Mouse (Mus musculus) limb, embryonic 13.5 days (tissue): ENCODE measurements around the gene Tmem150c. TPM values are rescaled to one million over a fixed set of nuclear protein-coding genes. Genes with fewer than 3 reads are reported as not detected.

Source experiments
- ATAC-seq: fragments of 200-750 bp; cut with Nextera tagmentation; 2 replicates; pipeline ENCODE4 v1.8.0; 2017; ENCODE audit warnings: low read depth, moderate number of reproducible peaks, moderate TSS enrichment; ENCODE audit not compliant: low FRiP score
- H3K27ac ChIP-seq: fragments of 300-500 bp; sonication (generic); 2 replicates; pipeline ENCODE4 v1.5.1; 2015; ENCODE audit warnings: inconsistent platforms, mild to moderate bottlenecking, moderate library complexity
- H3K27me3 ChIP-seq: fragments of 300-500 bp; sonication (generic); 2 replicates; pipeline ENCODE4 v1.6.1; 2015; ENCODE audit warnings: mild to moderate bottlenecking, inconsistent platforms
- H3K36me3 ChIP-seq: fragments of 300-500 bp; sonication (generic); 2 replicates; pipeline ENCODE4 v1.6.1; 2015; ENCODE audit warnings: inconsistent platforms, mild to moderate bottlenecking, moderate library complexity
- H3K4me1 ChIP-seq: fragments of 300-500 bp; sonication (generic); 2 replicates; pipeline ENCODE4 v1.6.1; 2015; ENCODE audit warnings: inconsistent platforms
- H3K4me2 ChIP-seq: fragments of 300-500 bp; sonication (generic); replicated peaks from 2 replicates; pipeline ENCODE4 v1.6.1; 2015; ENCODE audit warnings: inconsistent platforms, mild to moderate bottlenecking, moderate library complexity
- H3K4me3 ChIP-seq: fragments of 300-500 bp; sonication (generic); 2 replicates; pipeline ENCODE4 v1.5.1; 2015; ENCODE audit warnings: moderate library complexity, mild to moderate bottlenecking, inconsistent platforms
- H3K9ac ChIP-seq: fragments of 300-500 bp; sonication (generic); 2 replicates; pipeline ENCODE4 v1.6.1; 2015; ENCODE audit warnings: mild to moderate bottlenecking, inconsistent platforms
- H3K9me3 ChIP-seq: fragments of 300-500 bp; sonication (generic); 2 replicates; pipeline ENCODE4 v1.6.1; 2016; ENCODE audit warnings: inconsistent platforms
- WGBS: fragments of 180-500 bp; shearing (Covaris S2); methylation state at CpG from one replicate; pipeline ENCODE4 v1.1.7; 2015; 5-methylcytosine and 5-hydroxymethylcytosine counted together
- polyA plus RNA-seq: library from polyadenylated mRNA; unstranded; fragments of >200 nt; fragmentation: Nextera tagmentation; extraction: Ambion mirVana; gene quantifications from 2 replicates; pipeline ENCODE4 v1.2.1, GENCODE M21; 2015

Gene Tmem150c
- polyA plus RNA-seq, 1 experiment from 2014 or later, result 7.5 TPM

DNA sequence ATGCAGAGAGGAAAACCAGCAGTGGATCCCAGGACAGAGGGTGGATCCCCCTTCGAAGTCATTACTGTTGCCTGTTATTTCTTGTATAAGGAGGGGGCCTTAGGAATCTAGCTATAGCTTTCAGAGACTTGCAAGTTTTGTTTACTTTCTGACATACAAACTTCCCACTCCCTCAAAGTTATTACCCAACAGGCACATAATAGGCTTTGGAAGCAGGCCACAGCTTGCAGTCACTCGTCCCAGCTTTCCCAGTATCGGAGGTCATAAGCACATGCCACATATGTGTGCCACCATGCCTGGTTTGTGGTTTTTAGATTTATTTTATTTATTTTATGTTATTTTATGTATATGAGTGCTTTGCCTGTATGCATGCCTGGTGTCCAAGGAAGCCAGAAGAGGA, 3.2 kb upstream of the Tmem150c start:
- Histone ChIP-seq H3K36me3 (no peaks in the 10 kb centered on the region), H3K9me3 (no peaks in the 10 kb centered on the region), H3K4me3 (no peak overlapping the region), H3K27me3 (peaks cover 27% of the 10 kb centered on the region), H3K4me2 (no peak overlapping the region), H3K9ac (no peak overlapping the region), H3K4me1 (peaks cover 28% of the 10 kb centered on the region), H3K27ac (no peak overlapping the region)
- no peak for ATAC-seq
- WGBS, result 63% methylated on average over 3 of the region's 3 CpGs

DNA sequence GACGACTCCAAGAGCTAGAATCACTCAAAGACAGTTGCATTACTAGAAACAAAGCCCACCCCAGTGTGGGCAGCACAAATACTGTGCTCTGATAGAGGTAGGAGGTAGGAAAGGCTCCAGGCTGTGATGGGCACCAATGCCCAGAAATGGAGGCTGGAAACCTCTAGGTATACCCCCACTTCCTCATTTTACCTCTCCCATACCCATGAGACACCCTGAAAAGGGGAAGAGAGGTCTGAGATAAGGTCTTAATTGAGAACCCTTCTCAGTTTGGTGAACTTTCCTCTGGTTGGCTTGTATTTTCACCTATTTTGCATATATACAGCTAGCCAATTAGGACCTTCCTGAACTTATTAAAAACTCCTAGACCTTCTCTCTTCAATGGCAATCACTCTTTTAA, 2.4 kb upstream of the Tmem150c start:
- Histone ChIP-seq H3K27me3 (peaks cover 35% of the 10 kb centered on the region), H3K9ac (no peak overlapping the region), H3K36me3 (no peaks in the 10 kb centered on the region), H3K4me2 (no peak overlapping the region), H3K4me1 (peaks cover 25% of the 10 kb centered on the region), H3K27ac (no peak overlapping the region), H3K4me3 (no peak overlapping the region), H3K9me3 (no peaks in the 10 kb centered on the region)
- no peak for ATAC-seq
- 79% methylated on average over 1 of the region's 1 CpGs for WGBS

DNA sequence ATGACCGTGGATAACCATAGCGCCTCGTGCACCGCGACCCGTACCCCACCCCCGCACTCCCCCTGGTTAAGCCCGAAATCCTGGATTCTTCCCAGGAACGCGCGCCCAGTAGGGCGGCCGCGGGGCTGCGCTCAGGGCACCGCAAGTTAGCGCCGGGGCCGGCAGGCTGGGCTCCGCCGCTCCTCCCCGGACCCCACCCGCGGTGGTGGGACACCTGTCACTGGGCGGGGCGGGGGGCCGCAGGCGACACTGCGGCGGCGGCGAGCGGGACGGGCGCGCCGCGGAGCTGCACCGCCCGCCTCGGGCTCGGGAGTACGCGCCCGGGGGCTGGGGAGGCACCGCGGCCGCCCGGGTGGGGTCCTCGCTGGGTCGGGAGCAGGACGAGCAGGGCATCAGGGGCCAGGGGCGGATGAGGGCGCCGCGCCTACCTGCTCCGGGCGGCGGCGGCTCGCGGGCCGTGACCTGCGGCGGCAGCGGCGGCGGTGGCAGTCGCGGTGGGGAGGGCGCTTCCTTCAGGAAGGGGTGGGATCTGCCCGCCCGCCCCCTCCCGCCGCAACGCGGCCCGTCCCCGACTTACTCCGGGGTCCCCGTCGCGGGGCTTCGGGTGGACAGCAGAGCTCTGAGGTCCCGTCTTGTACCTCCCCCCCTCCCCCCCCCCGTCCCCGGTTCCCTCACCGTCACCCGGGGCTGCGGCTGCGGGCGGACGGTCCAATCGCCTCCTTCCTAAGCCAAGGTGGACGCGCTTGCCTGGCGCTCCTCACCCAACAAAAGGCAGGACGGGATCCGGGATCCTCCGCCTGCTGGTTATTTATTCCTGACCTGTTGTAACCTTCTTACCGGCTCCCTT, 594 bp downstream of the Tmem150c start:
- Histone ChIP-seq H3K9me3 (no peaks in the 10 kb centered on the region), H3K27me3 (peaks cover 44% of the 10 kb centered on the region), H3K27ac (no peak overlapping the region), H3K4me2 (peak overlapping the region; percentile 99), H3K9ac (peak overlapping the region; percentile 74), H3K36me3 (no peaks in the 10 kb centered on the region), H3K4me1 (peaks cover 16% of the 10 kb centered on the region), H3K4me3 (peak overlapping the region; percentile 79)
- WGBS, result under 1% methylated on average over 81 of the region's 101 CpGs
- ATAC-seq, result peak; percentile 62

DNA sequence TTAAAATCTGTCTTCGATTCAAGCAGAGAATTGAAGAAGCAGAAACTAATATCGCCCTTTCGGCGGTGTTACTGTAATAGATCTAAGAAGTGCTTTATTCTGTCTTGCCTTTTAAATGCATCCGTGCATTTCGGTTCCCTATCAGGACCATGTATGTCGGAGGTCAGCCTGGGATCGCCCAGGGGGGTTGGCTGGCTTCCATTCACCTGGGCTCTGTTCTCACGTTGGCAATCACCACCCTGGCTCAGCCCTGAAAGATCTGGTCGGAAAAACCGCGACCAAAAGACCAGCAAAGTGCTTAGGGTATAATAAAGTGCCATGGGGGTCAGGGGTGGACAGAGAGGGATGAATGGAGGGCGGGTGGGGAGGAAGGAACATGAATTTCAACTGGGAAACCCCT, 1.3 kb downstream of the Tmem150c start:
- 12% methylated on average over 13 of the region's 13 CpGs for WGBS
- Histone ChIP-seq H3K27ac (no peak overlapping the region), H3K4me3 (peak overlapping the region; percentile 79), H3K36me3 (no peaks in the 10 kb centered on the region), H3K9ac (no peak overlapping the region; the same call in 1 of the 2 replicates), H3K27me3 (peaks cover 44% of the 10 kb centered on the region), H3K4me2 (peak overlapping the region; percentile 99), H3K9me3 (no peaks in the 10 kb centered on the region), H3K4me1 (peaks cover 16% of the 10 kb centered on the region)
- ATAC-seq, result no peak

DNA sequence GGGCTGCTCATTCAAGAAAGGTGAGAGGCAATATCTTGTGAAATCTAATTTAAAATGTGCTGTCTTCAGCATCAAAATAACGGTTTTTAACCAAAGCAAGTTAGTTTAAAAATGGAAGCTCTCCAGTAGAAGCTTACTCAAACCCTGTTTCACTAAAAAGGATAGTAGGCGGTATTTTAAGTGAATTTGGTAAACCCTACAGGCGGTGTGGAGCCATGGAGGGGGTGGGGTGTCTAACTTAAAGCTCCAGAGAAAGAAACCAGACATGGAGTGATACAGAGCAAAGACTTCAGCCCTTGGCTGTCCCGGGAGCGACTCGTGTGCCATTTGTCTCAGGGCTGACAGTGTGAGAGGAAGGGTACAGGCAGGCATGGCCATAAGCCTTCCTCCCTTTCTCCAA, 4.0 kb downstream of the Tmem150c start:
- no peaks in the 10 kb centered on the region for H3K36me3 ChIP-seq
- no peak overlapping the region for H3K27ac ChIP-seq
- peaks cover 16% of the 10 kb centered on the region for H3K4me1 ChIP-seq
- no peak overlapping the region for H3K4me3 ChIP-seq
- peaks cover 40% of the 10 kb centered on the region for H3K27me3 ChIP-seq
- H3K9me3 ChIP-seq, result no peaks in the 10 kb centered on the region
- no peak overlapping the region for H3K9ac ChIP-seq
- 67% methylated on average over 6 of the region's 6 CpGs for WGBS
- H3K4me2 ChIP-seq, result no peak overlapping the region
- ATAC-seq, result no peak

- H3K4me2 ChIP-seq, result no peak overlapping the region
- no peaks in the 10 kb centered on the region for H3K9me3 ChIP-seq
- H3K27me3 ChIP-seq, result no peaks in the 10 kb centered on the region
- no peak overlapping the region for H3K4me3 ChIP-seq
- no peaks in the 10 kb centered on the region for H3K36me3 ChIP-seq
- no peak overlapping the region for H3K9ac ChIP-seq
- no peak overlapping the region for H3K27ac ChIP-seq
- no peak for ATAC-seq
- H3K4me1 ChIP-seq, result no peaks in the 10 kb centered on the region
- 48% methylated on average over 3 of the region's 3 CpGs for WGBS
These were observed 9.6 kb downstream of the Tmem150c start for GRCm38 (mm10) chr5:100149967-100150366.

DNA sequence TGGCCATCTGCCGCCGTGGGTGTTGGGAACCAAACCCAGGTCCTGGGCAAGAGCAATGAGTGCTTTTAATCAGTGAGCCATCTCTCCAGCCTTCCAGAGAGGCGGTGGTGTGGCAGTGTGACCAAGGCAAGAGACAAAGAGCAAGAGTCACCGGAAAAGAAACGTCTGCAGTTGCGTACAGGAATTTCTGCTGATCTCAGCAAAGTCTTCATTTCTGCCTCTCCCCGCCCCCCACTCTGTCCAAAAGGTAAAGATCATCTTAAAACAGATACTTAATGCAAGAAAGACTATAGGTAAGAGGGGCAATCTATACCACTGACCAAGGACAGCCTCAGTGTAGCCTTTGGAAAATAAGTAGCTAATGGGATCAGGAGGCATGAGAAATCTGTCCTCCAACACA, 14.8 kb downstream of the Tmem150c start:
- no peaks in the 10 kb centered on the region for H3K4me1 ChIP-seq
- WGBS, result 83% methylated on average over 7 of the region's 7 CpGs
- H3K9ac ChIP-seq, result no peak overlapping the region
- no peaks in the 10 kb centered on the region for H3K27me3 ChIP-seq
- no peak overlapping the region for H3K4me3 ChIP-seq
- no peak for ATAC-seq
- no peak overlapping the region for H3K4me2 ChIP-seq
- no peaks in the 10 kb centered on the region for H3K9me3 ChIP-seq
- no peaks in the 10 kb centered on the region for H3K36me3 ChIP-seq
- H3K27ac ChIP-seq, result no peak overlapping the region

DNA sequence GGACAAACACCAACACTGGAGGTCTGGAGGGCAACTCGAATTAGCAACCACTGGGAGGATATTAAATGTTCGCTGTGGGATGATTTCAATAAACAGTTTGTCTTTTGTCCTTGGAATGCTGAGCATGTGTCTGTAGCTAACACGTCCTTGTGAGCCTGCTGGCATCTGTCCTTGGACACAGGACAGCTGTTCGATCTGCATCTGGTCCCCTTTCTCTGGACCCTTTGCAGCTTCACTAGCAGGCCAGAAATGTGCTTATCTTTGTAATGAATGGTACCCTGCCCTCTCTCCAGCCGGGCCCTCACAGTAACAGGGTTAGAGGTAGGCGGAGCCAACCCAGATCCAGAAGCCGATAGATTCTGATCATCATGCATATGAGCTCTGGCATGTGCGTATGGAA, 32.3 kb downstream of the Tmem150c start:
- no peak overlapping the region for H3K9ac ChIP-seq
- ATAC-seq, result peak; percentile 40; the same call in 1 of the 2 replicates
- H3K4me3 ChIP-seq, result no peak overlapping the region
- H3K27ac ChIP-seq, result no peak overlapping the region
- no peaks in the 10 kb centered on the region for H3K9me3 ChIP-seq
- WGBS, result 64% methylated on average over 8 of the region's 8 CpGs
- H3K36me3 ChIP-seq, result no peaks in the 10 kb centered on the region
- no peaks in the 10 kb centered on the region for H3K4me1 ChIP-seq
- H3K27me3 ChIP-seq, result no peaks in the 10 kb centered on the region
- H3K4me2 ChIP-seq, result no peak overlapping the region

GRCm38 (mm10) chr5:100125409-100126123, 34.0 kb downstream of the Tmem150c start:
- no peak for ATAC-seq
- Histone ChIP-seq H3K4me3 (no peak overlapping the region), H3K9me3 (no peaks in the 10 kb centered on the region), H3K27me3 (peaks cover 6% of the 10 kb centered on the region), H3K36me3 (no peaks in the 10 kb centered on the region), H3K27ac (no peak overlapping the region), H3K9ac (no peak overlapping the region), H3K4me1 (peaks cover 7% of the 10 kb centered on the region), H3K4me2 (no peak overlapping the region)
- WGBS, result 37% methylated on average over 12 of the region's 12 CpGs

DNA sequence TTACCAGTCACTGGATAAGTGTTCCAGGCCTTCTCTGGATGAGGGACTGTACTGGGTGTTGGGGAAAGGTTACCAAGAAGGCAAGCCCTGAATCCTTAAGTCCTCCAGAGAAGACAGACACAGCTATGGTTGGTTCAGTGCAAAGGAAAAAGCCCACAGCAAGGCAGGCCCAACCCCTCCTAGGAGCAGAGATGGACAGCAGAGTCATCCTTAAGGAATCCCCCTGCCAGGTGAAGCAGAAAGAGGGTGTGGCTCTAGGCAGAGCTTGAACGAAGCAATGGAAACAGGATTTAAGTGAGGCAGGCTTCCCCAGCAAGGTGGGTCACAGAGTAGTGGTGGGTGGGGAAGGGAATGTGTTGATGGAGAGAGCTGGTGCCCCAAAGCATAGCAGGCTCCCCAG, 35.1 kb downstream of the Tmem150c start:
- H3K27ac ChIP-seq, result no peak overlapping the region
- no peaks in the 10 kb centered on the region for H3K9me3 ChIP-seq
- no peak overlapping the region for H3K9ac ChIP-seq
- no peak overlapping the region for H3K4me2 ChIP-seq
- no peak for ATAC-seq
- no peak overlapping the region for H3K4me3 ChIP-seq
- H3K36me3 ChIP-seq, result no peaks in the 10 kb centered on the region
- H3K27me3 ChIP-seq, result peaks cover 13% of the 10 kb centered on the region
- WGBS, result 70% methylated on average over 1 of the region's 1 CpGs
- peaks cover 9% of the 10 kb centered on the region for H3K4me1 ChIP-seq

GRCm38 (mm10) chr5:100123283-100123682, 36.3 kb downstream of the Tmem150c start:
- H3K9ac ChIP-seq, result no peak overlapping the region
- H3K27ac ChIP-seq, result no peak overlapping the region
- H3K36me3 ChIP-seq, result no peaks in the 10 kb centered on the region
- peaks cover 17% of the 10 kb centered on the region for H3K27me3 ChIP-seq
- H3K4me1 ChIP-seq, result peaks cover 9% of the 10 kb centered on the region
- no peak overlapping the region for H3K4me2 ChIP-seq
- no peak for ATAC-seq
- 70% methylated on average over 7 of the region's 7 CpGs for WGBS
- no peak overlapping the region for H3K4me3 ChIP-seq
- no peaks in the 10 kb centered on the region for H3K9me3 ChIP-seq

DNA sequence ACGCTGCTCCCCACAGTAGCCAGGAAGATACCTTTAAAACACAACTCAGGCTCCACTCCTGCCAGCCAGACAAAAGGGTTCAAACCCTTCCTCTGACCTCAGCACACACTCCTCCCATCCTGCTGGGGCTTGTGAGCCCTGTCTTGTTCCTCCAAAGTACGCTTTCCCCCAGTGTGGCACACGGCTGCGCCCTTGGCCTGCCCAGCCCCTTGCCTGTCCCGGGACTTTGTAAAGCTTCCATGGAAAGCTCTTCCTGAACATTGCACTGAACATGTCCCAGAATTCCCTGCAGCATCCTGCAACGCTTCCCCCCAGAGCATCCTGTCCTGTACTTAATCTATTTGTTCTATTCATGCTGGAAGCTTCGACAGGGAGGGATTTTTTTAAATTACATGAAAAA, 38.4 kb downstream of the Tmem150c start:
- ATAC-seq, result no peak
- Histone ChIP-seq H3K27ac (no peak overlapping the region), H3K4me3 (peak overlapping the region; percentile 31), H3K36me3 (no peaks in the 10 kb centered on the region), H3K27me3 (peaks cover 17% of the 10 kb centered on the region), H3K4me1 (peaks cover 9% of the 10 kb centered on the region), H3K9me3 (0 out of 2 replicates have a peak, but pooled peaks cover 6% of the 10 kb centered on the region), H3K9ac (no peak overlapping the region), H3K4me2 (peak overlapping the region; percentile 59)
- 53% methylated on average over 7 of the region's 7 CpGs for WGBS
